In the genomic region with DNA sequence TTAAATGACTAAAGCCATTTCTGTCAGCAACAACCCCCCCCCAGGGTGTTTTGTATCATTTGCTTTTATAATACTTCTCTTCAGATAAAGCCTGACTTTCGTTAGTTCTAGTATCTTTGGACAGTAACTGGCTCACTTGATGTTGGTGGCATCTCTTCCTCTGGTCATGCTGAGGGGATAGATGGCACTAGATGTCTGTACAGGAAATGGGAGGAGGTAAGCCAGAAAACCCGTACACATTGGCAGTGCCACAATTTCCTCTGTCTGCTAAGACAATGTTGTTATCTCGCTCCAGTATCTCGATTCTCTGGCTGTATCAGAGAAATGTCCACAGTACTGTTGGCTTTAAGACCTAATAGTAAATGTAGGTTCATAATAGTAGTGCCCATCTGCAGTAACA, we compare ENCODE assay signal across 11 mouse cellular contexts.
"Had no signal": no experiment of that assay in that cellular context is flagged by ENCODE, and none has a peak within 500 bp of the region (broad histone marks: within the 10 kb centered on the region; RNA-seq: fewer than 3 reads in every experiment).

No protein-coding gene starts in this region.

- H3K4me2 ChIP-seq: limb, embryonic 13.5 days; midbrain, embryonic 12.5 days; stomach, embryonic 15.5 days had no signal

- H3K27me3 ChIP-seq: limb, embryonic 13.5 days; midbrain, embryonic 12.5 days; stomach, embryonic 15.5 days had no signal

- H3K9me3 ChIP-seq: limb, embryonic 13.5 days; midbrain, embryonic 12.5 days; stomach, embryonic 15.5 days had no signal

- H3K36me3 ChIP-seq: limb, embryonic 13.5 days; midbrain, embryonic 12.5 days; stomach, embryonic 15.5 days had no signal

- H3K9ac ChIP-seq: limb, embryonic 13.5 days; liver, embryonic 14.5 days; midbrain, embryonic 12.5 days; stomach, embryonic 15.5 days had no signal

- H3K27ac ChIP-seq: kidney, postnatal 0 days; layer of hippocampus, adult 2 months; limb, embryonic 13.5 days; liver, embryonic 14.5 days; midbrain, embryonic 12.5 days; stomach, embryonic 15.5 days had no signal

- H3K4me3 ChIP-seq: layer of hippocampus, adult 2 months; limb, embryonic 13.5 days; midbrain, embryonic 12.5 days; stomach, embryonic 15.5 days had no signal

- DNase-seq: kidney, postnatal 36 days; left cerebral cortex, postnatal 4 days; lung, adult 18-20 months; right cerebral cortex, postnatal 14 days; thymus, postnatal 4 days had no signal

- H3K4me1 ChIP-seq: midbrain, embryonic 12.5 days; stomach, embryonic 15.5 days had no signal
